Mouse (Mus musculus) erythroblast, embryonic 14.5 days (primary cell): ENCODE measurements around the gene Atf7ip.

Experiments
- GATA1 ChIP-seq: IDR thresholded peaks from 2 replicates; pipeline ENCODE4 v1.6.1; 2012; ENCODE audit warnings: low read length, inconsistent platforms, mixed read lengths
- TAL1 ChIP-seq: IDR thresholded peaks from 3 replicates; pipeline ENCODE4 v1.6.1; 2012; ENCODE audit warnings: low read length, inconsistent platforms, mixed read lengths

- TF ChIP-seq GATA1 (no peak), TAL1 (no peak)
Observed at GRCm38 (mm10) chr6:136542105-136542504, 36.1 kb downstream of the Atf7ip start.
